Mouse (Mus musculus) heart, postnatal 10 days (tissue): ENCODE data around the gene Nptxr. TPM values are rescaled to one million over a fixed set of nuclear protein-coding genes. Genes with fewer than 3 reads are reported as not detected.

Experiments used
- DNase-seq, 2 experiments: peaks; one replicate each; pipeline ENCODE4 v3.0.0; 2021
- intact Hi-C: fragments of 180-260 bp; cut with DNase I; formaldehyde crosslinking; loops from one replicate; pipeline ENCODE4 v1.15.1; 2025
- total RNA-seq, 2 experiments: library from RNA; stranded (reverse); gene quantifications; 2 replicates each; pipeline ENCODE4 v1.2.3; 2021

Nptxr gene
- total RNA-seq, 2 experiments from 2014 or later, result 3.8 to 4.1 TPM

- intact Hi-C loops, result loop anchor here (5.0 to 10.0 kb wide), 2 partner anchors 125 to 158 kb away; no protein-coding TSS in a partner anchor
- no peak for DNase-seq
Measured at GRCm38 (mm10) chr15:79757118-79757517, 47.4 kb downstream of the Nptxr start.

GRCm38 (mm10) chr15:79755977-79756625 is 48.5 kb downstream of the Nptxr start:
- intact Hi-C loops, result loop anchor here (5.0 to 10.0 kb wide), 2 partner anchors 126 to 159 kb away; no protein-coding TSS in a partner anchor
- DNase-seq, result no peak

GRCm38 (mm10) chr15:79755176-79755575 is 49.4 kb downstream of the Nptxr start:
- intact Hi-C loops, result loop anchor here (5.0 to 10.0 kb wide), 2 partner anchors 127 to 160 kb away; no protein-coding TSS in a partner anchor
- no peak for DNase-seq

DNA sequence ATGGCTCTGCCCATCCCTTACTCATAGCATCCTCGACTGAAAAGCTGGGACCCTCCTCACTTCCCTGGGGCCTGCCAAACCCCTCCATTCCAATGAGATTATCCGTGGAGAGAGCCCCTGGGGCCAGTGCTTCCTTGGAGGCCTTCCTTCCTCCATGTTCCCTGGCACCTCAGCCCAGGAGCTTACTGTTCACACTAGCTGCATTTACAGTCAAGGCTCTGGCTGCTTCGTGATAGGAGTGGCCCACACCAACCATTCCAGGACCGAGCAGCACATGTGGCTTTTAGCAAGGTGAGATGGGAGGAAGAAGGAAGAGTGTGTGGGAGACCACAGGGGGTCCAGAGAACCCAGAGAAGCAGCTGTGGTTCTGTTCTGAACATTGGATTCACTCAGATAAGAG is 50.7 kb downstream of the Nptxr start:
- intact Hi-C loops, result loop anchor here (2.0 to 10.0 kb wide), 4 partner anchors 77 to 323 kb away; no protein-coding TSS in a partner anchor
- DNase-seq, result no peak

DNA sequence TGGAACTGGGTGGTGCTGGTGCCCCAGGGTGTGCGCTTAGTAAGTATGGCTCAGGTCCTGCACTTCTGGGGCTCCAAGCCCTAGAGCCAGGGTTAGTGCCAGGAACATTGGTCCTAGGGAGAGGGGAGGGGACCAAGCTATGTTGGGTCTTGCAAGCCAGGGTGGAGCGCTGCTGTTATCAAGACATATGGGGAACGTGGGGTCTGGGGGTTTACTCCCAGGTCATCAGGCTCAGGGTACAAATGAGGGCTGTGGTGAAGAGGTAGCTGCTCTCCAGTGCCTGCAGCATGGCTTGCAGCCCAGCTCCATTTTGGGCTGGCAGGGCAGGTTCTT is 51.2 kb downstream of the Nptxr start:
- intact Hi-C loops, result loop anchor here (2.0 to 10.0 kb wide), 4 partner anchors 77 to 324 kb away; no protein-coding TSS in a partner anchor
- no peak for DNase-seq

- DNase-seq, result peak; percentile 87 to 89
- intact Hi-C loops, result loop anchor here (2.0 to 10.0 kb wide), 4 partner anchors 78 to 324 kb away; no protein-coding TSS in a partner anchor
Measured at GRCm38 (mm10) chr15:79752742-79753419, 51.7 kb downstream of the Nptxr start.

GRCm38 (mm10) chr15:79751772-79752171 is 52.8 kb downstream of the Nptxr start:
- DNase-seq, result no peak
- intact Hi-C loops, result loop anchor here (2.0 to 10.0 kb wide), 4 partner anchors 79 to 326 kb away; no protein-coding TSS in a partner anchor

DNA sequence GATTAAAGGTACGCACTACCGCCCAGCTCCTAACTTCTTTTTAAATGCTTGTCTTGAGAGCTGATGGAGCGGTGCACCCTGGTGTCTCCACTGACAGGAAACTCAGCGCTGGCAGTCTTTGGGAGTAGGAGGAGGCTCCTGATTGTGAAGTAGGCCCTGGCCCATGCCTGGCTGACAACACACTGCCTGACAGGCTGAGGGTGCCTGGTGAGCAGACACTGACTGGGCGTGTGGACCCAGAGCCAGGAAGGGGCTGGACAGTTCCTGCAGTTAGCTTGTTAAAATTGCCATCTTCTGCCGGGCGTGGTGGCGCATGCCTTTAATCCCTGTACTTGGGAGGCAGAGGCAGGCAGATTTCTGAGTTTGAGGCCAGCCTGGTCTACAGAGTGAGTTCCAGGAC is 54.3 kb downstream of the Nptxr start:
- intact Hi-C loops, result loop anchor here (5.0 to 10.0 kb wide), 2 partner anchors 165 to 327 kb away; no protein-coding TSS in a partner anchor

DNA sequence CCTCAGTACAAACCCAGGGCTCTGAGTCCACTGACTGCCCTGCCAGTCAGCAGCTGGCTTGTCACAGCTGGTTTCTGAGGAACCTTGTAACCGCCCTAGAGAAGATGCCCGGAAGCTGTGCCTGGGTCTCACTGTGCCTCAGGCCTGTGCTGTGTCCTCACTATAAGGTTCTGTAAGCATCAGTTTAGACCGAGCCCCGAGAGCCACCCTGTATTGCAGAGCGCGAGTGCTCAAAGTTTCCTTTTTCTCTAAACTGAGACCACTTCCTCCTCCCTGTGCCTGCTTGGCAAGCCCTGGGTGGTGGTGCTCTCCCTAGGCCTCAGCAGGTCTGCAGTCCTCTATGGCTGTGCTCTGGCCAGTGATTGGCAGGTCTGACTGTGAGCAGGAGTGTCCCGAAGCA is 55.4 kb downstream of the Nptxr start:
- intact Hi-C loops, result no loop called here
- no peak for DNase-seq

More for the DNA sequence above, 54.3 kb downstream of the Nptxr start:
- no peak for DNase-seq

- intact Hi-C loops, result no loop called here
- DNase-seq, result no peak
Measured at GRCm38 (mm10) chr15:79747998-79748397, 56.6 kb downstream of the Nptxr start.

DNA sequence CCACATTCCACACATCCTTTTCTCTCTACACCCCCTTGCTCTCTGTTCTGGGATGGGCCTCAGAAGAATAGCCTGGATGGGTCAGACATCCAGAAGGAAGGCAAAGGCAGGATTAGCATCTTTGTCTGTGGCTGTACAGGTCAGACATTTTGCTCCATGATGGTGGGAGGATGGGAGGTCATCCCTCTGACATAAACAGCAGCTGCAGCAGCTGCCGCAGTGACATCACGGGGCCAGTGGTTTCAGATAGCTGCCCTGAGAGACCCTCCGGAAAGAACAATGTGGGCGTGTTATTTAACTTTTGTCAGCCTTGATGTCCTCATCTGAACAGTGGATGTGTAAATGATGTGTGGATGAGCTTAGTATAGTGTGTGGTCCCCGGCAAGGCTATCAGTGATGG is 58.7 kb downstream of the Nptxr start:
- intact Hi-C loops, result no loop called here
- no peak for DNase-seq

GRCm38 (mm10) chr15:79745312-79745711 is 59.3 kb downstream of the Nptxr start:
- intact Hi-C loops, result no loop called here
- DNase-seq, result no peak

DNA sequence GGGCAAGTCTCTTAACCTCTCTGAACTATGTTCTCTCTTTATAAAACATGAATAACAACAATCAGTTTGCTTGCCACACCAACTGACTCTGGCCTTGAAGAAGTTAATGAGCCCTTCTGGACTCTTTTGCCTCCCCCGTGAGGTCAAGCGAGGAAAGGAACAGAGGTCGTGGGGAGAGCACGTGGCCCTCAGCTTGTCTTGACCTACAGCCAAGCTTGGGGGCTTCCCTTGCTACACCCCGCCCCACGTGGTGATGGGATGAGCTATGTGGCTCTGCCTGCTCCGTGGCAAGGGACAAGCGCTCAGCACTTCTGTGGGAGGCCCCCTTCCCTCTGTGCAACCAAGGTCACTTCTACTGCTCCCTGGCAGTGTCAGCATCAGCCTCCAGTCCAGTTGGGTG is 59.8 kb downstream of the Nptxr start:
- no peak for DNase-seq
- intact Hi-C loops, result no loop called here

DNA sequence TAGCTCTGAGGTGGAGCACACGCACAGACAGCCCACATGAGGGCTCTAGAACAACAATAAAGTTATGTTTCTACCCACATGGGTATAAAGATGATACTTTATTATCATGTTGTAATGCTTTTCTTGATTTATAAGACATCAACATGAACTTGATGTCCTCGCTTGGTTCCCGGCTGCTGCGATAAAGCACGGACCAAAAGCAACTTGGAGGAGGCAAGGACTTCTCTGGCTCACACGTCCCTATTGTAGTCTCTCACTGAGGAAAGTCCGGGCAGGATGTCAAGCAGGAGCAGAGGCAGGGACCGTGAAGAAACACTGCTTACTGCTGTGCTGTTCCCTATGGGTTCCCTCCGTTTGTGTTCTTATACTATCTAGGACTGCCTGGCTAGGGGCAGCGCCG is 60.6 kb downstream of the Nptxr start:
- intact Hi-C loops, result no loop called here
- no peak for DNase-seq

DNA sequence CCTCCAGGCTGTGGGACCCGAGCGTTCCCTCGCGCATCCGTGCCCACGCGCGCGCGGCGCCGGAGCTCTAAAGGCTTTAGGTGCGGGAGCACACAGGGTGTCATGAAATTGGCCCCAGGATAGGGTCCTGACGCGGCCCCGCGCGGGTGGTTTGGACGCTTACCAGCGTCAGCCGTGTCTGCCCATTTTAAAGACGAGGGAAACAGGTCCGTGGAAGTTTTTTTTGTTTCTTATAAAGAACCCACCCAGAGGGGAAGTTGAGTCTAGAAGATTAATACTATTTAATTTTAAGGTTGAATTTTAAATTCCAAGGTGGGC is 61.9 kb downstream of the Nptxr start:
- intact Hi-C loops, result no loop called here

DNA sequence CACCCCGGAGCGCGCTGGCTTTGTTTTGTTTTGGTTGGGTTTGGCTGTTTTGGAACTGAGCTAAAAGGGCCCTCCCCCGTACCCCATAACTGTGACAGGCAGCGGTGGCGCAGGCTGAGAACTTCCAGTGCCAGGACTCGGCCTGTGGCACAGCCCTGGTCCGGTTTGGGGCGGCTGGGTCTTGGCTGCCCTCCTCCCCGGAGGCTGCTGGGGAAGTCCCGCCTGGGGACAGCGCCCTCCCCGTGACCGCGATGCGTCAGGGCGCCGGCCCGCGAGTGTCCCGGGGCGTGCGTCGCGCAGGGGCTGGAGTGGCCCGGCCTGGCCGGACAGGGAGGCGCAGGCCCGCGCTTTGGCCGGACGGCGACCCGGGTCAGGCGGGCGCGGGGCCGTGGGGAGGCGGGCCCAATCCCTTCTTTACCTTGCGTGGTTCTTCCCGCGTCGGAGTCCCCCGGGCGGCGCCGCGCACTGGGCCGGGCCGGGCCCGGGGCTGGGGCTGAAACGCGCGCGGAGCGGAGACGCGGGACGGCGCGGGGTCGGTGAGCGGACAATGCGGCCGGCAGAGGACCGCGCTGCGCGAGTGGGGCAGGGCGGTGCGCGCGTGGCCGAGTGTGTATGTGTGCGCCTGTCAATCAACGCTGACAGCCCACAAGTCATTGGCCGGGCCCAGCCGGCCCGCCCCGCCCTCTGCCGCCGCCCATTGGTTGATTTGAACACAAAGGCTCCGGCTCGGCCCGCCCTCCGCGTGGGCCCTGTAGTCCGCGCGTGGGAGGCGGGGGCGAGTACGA is 62.5 kb downstream of the Nptxr start, which contains the start of gene Sun2:
Gene Sun2 (minus strand): TSS at position 616 of the 785 bp plus-strand sequence.
- DNase-seq, result peak; percentile 94
- intact Hi-C loops, result no loop called here

More for the DNA sequence above, 61.9 kb downstream of the Nptxr start:
- no peak for DNase-seq

DNA sequence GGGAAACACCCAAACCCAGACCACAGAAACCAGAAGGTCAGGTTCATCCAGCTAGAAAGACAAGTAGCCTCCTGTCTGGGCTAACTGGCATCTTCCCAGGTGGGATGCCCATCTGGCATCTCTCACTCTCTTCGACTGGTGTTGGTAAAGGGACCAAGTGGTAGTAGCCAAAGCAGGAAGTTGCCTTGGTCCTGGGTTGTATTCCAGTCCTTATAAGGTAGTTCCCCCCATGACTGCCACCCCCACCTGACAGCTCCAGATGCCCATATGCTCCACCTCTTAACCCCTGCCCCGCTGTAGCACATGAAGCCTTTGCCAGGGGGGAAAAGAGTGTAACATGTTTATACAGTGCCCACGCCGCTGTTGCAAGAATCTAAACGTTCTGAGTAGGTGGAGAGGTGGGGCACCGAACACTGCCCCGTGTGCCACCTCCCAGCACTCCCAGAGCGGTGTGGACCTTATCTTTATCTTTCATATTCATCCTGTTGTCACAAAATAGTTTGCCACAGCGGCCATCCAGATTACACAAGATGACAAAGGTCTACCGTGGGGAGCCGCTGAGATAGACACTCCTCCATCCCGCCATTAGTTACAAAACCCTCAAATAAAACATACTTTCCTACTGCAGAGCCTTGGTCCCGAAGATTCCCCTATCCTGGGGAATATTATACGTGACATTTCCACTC is 63.2 kb downstream of the Nptxr start:
- peak in 1 of 2 experiments; percentile 63 for DNase-seq
- intact Hi-C loops, result no loop called here

DNA sequence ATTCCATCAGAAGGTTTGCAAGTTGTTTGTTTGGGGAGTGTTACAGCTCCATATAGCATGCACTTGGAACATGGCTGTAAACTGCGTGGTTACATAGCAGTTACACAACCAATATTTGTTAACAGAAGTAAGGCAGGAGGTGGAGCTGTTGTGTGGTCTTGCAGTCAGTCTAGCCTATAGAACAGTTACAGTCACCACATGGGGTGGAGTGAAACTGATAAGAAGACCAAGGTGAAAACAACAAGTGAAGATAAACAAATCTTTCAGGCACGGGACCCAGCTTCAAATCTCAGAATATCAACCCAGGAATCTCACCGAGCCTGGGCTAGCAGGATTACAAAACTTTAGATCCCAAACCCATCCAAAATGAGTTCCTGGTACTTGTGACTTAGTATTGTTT is 63.8 kb downstream of the Nptxr start:
- DNase-seq, result no peak
- intact Hi-C loops, result no loop called here
